Mouse (Mus musculus) spleen, adult 2 months (tissue): ENCODE measurements around the gene Ugt1a10.

Experiments used
- CTCF ChIP-seq: fragments of 200-500 bp; IDR thresholded peaks from 2 replicates; pipeline ENCODE4 v1.5.1; 2011; ENCODE audit warnings: mild to moderate bottlenecking, inconsistent platforms; ENCODE audit not compliant: insufficient read depth, insufficient read length, insufficient replicate concordance; ENCODE audit errors: extremely low read depth
- POLR2A ChIP-seq: fragments of 200-500 bp; IDR thresholded peaks from 2 replicates; pipeline ENCODE4 v1.6.1; 2011; ENCODE audit warnings: low read depth, low read length, inconsistent platforms

DNA sequence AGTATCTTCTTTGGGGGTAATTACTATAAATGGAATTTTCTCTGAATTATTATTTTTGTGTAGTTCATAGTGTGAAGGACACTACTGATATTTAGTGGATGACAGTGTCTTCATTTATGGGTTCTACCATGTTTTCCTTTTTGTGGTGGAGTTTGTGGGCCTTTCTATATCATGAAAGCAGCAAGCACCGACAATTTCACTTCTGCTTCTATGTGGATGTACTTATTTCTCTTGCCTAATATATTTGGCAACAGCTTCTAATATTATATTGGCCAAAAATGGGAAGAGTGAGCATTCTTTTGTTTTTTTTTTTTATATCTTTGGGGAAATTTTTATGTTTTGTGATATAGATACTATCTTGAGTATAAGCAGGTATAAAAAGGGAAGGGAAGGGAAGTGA, 26.5 kb downstream of the Ugt1a10 start:
- no peak for TF ChIP-seq POLR2A
- TF ChIP-seq CTCF = no peak
